Mouse (Mus musculus) gastrocnemius, postnatal 36 days (tissue): ENCODE results near the gene Lrp2. TPM values are rescaled to one million over a fixed set of nuclear protein-coding genes. Genes with fewer than 3 reads are reported as not detected.

ENCODE experiments used
- DNase-seq, 2 experiments: peaks; one replicate each; pipeline ENCODE4 v3.0.0; 2022
- intact Hi-C: fragments of 180-260 bp; cut with DNase I; formaldehyde crosslinking; loops from one replicate; pipeline ENCODE4 v1.15.1; 2025
- long read RNA-seq, 2 experiments: library from polyadenylated mRNA; stranded (forward); transcript quantifications; one replicate each; pipeline ENCODE4 v2.0.0; 2021
- total RNA-seq, 2 experiments: library from RNA; stranded (reverse); gene quantifications; 2 replicates each; pipeline ENCODE4 v1.2.3; 2021

Lrp2 gene
- total RNA-seq, result not detected
- long read RNA-seq, experiment 1, result 0 reads
- long read RNA-seq, experiment 2, result 0 reads

DNA sequence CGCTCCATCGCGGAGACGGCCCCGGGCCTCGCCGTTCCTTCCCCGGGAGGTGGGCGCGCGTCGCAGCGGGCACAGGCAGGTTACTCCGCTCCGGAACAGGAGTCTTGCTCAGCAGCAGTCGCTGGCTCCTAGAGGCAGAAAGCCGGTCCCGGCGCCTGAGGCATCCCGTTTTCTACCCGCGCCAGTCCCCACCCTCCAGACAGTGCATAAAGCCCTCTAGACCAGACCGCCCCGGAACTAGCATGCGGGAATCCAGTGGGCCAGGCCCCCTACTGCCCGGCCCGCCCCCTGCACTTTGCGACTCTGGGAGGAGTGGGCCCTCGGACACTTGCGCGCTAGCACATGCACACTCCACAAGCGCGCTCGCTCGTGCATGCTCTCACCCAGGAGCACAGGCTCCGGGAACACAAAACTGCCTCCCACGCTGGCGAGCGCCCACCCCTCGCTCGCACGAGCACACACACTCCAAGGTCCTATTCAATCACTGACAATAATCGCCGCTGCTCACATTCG, at the start of gene Lrp2:
Lrp2 (minus strand) TSS at position 180 of the 513 bp plus-strand sequence.
- intact Hi-C loops, result no loop called here
- DNase-seq, result no peak

DNA sequence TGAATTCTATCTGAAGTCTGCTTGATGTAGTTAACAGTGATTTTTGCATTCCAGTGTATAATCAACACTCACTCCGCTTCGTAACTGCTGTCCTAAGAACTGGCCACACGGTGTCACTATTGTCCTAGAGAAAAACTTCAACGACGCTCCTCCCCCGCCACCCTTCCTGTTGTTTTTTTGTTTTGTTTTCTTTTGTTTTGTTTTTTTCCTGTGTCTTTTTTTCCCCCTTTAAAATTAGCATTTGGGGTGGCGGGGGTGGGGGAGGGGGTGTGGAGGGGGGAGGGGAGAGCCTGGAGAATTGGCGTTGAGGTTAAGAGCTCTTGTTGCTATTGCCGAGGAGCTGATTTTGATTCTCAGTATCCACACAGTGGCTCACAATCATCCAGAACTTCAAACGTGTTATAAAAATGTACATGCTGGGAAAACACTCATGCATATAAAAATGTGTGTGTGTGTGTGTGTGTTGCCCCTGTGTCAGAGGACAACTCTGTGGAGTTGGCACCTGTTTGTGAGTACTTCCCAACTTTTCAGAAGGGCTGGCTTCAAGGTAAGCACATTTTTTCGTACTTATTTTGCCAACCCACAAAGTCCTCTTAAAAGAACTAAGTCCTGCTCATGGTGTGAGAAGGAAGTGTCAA, 49.3 kb upstream of the Lrp2 start:
- intact Hi-C loops, result loop anchor here (5.0 kb wide), 2 partner anchors 42 to 142 kb away; no protein-coding TSS in a partner anchor
- DNase-seq, result no peak

DNA sequence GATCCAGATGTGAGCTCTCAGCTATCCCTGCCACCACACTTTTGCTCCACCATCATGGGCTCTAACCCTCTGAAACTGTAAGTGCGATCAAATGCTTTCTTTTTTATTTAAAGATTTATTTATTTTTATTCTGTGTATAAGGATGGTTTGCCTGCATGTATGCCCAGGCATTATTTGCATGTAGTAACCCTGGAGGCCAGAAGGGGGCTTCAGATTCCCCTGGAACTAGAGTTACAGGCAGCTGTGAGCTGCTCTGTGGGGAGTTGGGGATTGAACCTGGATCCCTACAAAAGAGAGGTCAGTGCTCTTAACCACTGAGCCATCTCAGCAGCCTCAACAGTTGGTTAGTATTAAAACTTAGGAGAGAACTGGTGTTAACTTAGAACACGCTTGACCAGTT, 45.6 kb upstream of the Lrp2 start:
- intact Hi-C loops, result loop anchor here (5.0 kb wide), 1 partner anchor 156 kb away; the partner anchor contains the start of genes Ccdc173 and Phospho2
- no peak for DNase-seq

DNA sequence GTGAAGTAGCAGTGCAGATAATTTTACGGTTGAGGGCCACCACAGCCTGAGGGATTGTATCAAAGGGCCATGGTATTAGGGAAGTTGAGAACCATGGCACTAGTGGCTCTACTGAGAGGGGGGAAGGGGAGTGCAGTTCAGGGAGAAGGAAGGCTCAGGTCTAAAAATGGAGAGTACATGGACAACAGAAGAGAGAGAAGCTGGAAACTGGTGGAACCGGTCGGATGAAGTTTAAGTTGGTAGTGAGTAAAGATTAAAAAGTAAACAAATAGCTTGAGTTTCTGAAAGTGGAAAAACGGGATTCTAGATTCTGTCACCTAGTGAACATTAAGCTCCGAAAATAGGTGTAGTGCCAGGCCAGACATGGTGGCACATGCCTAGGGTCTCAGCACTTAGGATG, 44.9 kb upstream of the Lrp2 start:
- no peak for DNase-seq
- intact Hi-C loops, result loop anchor here (5.0 kb wide), 1 partner anchor 157 kb away; the partner anchor contains the start of genes Ccdc173 and Phospho2

DNA sequence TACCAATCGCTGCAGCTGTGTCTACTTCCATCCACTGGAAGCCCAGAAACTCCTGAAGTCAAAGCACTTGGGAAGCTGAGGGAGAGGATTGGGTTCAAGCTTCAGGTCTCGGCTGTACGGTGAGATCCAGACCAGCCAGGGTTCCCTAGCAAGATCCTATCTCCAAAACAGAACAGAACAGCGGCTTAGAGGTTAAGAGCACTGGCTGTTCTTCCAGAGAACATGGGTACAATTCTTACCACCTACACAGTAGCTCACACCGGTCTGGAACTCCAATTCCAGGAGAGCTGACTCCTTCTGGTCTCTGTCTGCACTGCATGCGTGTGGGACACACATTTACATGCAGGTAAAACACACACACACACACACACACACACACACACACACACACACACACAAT, 44.0 kb upstream of the Lrp2 start:
- intact Hi-C loops, result loop anchor here (5.0 kb wide), 1 partner anchor 157 kb away; the partner anchor contains the start of genes Ccdc173 and Phospho2
- DNase-seq, result no peak

DNA sequence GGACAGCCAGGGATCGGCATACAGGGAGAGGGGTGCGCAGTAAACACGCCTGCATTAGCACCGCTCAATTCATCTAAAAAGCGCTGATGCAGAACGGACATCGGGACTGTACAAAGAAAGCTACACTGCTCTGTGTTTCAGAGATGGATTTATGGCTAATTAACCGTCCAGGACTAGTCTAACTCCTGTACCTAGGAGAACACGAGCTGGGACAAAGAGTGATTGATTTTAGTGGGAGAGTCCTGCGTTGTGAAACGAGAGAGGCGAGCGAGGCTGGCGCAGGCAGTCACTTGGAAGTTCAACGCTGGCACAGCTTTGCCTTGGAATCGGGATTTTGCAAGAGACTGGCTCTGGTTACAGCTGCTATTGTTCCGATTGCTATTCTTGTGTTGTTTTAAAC, 43.4 kb upstream of the Lrp2 start:
- intact Hi-C loops, result no loop called here
- no peak for DNase-seq

DNA sequence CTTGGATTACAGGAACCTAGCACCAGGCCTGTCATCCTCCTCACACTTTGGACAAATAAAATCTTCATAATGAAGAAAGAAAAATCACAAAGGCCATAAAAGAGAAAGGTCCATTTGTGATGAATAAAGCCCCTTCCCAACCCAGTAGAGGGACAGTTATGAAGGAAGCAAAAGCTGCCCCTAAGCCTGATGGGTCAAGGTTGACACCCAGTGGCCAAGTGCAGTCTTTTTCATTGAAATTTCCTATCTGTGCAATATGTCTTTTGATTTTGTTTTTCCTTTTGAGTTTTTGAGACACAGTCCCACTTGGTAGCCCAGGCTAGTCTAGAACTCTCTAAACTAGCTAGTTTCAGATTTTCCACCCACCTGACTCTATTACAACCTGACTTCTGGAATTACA, 33.4 kb upstream of the Lrp2 start:
- intact Hi-C loops, result no loop called here
- DNase-seq, result no peak

DNA sequence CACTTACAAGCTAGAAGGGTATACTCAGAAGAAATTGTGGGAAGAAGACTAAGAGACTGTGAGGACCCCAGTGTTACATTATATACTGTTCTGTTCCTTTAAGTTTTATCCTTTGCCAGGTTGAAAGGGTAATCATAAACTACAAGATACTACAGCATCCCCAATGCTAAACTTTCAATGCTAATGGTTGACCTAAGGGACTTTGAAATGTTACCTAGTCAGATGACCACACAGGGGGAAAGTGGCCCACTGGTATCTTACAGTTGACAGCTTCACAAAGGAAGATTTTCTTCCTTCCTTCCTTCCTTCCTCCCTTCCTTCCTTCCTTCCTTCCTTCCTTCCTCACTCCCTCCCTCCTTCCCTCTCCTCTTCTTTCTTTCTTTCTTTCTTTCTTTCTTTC, 32.5 kb upstream of the Lrp2 start:
- intact Hi-C loops, result no loop called here
- no peak for DNase-seq

DNA sequence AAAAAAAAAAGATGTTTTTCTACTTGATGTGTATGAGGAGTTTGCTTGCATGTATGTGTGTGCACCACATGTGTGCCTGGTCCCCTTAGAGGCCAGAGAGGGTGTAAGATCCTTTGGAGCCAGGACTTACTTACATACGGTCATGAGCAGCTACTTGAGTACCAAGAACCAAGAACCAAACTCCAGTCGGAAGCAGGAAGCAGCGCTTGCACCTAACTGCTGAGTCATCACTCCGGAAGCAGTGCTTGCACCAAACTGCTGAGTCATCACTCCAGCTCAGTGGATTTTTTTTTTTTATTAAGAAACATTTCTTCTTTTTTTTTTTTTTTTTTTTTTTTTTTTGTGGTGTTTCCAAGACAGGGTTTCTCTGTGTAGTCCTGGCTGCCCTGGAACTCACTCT, 27.4 kb upstream of the Lrp2 start:
- DNase-seq, result no peak
- intact Hi-C loops, result no loop called here

DNA sequence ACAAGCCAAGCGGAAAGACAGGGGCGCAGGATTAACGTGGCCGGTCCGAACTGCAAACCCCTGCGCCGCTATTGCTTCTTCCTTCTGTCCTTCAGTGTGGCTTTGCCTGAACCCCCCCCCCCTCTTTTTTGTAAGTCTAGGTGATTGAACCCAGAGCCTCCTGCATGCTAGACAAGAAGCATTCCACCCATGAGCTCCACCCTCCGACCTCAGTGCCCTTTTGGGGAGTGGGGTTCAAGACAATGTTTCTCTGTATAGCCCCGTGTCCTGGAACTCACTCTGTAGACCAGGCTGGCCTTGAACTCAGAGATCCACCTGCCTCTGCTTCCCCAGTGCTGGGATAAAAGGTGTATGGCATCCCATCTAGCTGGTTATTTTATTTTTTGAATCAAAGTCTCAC, 26.9 kb upstream of the Lrp2 start:
- DNase-seq, result no peak
- intact Hi-C loops, result no loop called here

DNA sequence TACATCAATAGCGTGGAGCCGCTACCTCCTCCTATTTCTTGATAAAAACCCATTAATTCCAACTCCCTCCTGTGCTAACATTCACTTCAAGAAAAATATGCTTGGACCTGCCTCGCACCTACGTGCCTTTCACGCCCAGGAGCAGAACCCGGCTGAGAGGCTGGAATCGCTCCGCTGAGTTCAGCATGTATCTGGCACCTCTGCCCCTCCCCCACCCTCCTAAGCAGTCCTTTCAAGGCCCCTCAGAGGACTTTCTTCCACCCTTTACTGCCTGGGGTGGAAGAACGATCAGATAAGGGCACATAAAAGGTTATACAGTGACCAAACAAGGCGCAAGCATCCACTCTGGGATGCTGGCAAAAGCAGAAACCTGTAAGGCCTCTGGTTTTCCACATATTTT, 26.4 kb upstream of the Lrp2 start:
- no peak for DNase-seq

DNA sequence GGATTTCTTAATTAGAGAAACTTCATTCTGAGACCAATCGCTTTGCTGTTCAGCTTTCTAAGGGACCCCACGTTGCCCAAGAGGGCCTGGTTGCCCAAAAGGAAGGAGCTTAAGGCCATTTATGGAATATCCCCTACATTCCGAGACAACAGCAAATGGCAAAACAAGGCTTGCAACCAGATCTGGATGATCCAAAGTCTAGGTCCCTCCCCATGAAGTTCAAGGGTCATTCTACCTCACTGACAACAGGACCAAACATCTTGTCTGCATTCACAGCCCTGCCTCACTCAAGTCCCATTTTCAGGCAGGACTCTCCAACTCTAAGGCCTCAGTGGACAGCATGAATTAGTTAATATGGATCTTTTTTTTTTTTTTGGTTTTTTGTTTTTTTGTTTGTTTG, 20.8 kb upstream of the Lrp2 start:
- intact Hi-C loops, result no loop called here
- no peak for DNase-seq

More for the DNA sequence above, 26.4 kb upstream of the Lrp2 start:
- intact Hi-C loops, result no loop called here

DNA sequence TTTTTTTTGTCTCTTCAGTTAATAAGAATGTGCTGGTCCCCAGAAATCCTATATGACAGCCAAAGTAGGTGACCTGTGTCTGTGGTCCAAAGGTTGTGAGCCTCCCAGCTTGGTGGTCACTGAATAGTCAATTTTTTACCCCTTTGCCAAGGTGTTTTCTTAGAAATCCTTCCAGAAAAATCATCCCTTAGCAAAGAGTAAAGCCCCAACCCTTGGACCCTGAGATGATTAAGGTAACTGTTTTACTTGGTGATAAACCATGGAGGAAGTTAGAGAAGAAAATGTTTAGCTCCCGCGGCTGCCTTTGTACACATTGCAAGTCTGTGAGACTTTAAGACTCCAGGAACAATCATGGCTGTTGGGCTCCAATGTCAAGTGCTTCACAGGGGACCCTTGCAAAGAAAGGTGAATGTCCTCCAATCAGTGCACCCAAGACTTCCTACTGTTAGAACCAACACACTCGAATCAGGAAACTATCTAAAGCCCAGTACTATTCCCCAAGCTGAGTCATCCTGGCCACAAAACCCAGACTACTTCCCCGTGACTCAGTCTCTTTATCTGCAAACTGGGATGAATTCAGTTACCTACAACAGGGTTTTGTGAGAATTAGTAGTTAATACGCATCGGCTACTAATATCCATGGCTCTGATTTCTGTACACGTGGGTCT, 18.0 kb upstream of the Lrp2 start:
- intact Hi-C loops, result no loop called here

DNA sequence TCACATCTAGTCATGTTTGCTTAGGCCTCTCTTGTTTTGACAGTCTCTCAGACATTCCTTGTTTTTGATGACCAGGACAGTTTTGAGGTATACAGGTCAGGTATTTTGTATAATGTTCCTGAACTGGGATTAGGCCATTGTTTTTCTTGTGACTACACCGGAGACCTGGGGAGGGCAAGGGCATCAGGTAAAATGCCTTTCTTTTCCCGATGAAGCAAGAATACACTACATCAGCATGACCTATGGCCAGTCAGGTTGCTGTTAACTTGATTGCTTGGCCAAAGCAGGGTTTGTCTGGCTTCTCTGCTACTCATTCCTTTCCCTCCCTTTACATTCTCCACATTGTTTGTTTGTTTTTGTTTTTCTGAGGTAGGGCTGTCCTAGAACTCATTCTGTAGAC, 7.3 kb upstream of the Lrp2 start:
- DNase-seq, result no peak
- intact Hi-C loops, result no loop called here

More for the DNA sequence above, 18.0 kb upstream of the Lrp2 start:
- DNase-seq, result no peak

DNA sequence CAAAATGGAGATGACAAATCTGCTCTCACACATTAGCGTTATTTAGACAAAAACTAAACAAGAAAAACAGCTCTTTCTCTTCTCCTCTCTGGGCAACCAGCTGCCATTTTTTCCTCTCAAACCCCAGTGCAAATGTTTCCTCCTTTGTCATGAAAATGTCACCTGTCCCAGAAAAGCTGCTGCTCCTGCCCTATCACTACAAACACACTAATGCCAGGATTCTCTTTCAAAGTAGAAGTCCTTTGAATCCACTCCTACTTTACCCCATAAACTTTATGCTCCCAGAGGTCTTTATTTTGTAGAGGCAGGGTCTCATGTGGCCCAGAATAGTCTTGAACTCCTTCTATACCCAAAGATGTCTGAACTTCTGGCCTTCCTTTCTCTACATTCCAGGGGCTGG, 6.7 kb upstream of the Lrp2 start:
- intact Hi-C loops, result no loop called here
- no peak for DNase-seq

DNA sequence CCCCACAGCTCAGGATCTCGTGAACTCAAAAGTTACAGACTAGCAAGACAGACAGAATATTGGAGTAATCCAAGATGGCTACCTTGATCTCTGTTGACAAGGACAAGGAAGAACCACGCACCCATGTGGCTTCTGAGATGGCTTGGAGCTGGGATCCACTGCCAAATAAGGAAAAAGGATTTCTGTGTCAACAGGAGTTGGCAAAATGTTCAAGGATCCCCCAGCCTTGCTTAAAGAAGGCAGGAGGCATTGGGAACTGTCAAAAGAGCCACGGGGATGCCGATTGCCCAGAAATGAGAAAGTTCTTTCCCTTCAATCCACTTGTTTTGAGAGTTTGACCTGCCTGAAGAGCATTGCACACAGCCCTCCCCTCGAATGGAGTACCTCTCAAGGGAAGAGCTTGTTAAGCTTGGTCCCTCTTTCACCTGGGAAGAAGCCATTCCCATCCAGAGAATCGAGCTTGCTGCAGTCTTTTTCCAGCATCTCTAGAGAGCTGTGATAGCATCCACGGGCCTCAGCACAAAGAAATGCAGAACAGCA, 6.2 kb upstream of the Lrp2 start:
- intact Hi-C loops, result no loop called here
- DNase-seq, result no peak

DNA sequence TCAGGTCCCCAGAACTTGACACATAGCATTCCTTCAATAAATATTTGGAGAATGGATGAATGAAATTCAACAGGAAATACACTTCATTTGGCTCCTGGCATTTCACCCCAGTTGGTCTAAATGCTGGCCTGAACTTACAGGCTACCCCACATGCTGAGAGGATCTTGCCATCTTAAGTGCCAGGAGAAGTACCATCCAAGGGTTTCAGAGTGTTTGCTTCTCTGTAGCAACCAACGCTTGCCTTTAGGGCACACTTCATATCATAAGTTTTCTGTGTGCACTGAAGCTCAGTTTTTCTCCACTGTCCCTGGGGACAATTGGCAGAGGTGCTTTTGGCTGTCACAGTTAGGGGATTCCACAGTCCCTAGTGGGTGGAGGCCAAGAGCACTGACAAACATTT, 4.7 kb upstream of the Lrp2 start:
- intact Hi-C loops, result no loop called here
- DNase-seq, result no peak

DNA sequence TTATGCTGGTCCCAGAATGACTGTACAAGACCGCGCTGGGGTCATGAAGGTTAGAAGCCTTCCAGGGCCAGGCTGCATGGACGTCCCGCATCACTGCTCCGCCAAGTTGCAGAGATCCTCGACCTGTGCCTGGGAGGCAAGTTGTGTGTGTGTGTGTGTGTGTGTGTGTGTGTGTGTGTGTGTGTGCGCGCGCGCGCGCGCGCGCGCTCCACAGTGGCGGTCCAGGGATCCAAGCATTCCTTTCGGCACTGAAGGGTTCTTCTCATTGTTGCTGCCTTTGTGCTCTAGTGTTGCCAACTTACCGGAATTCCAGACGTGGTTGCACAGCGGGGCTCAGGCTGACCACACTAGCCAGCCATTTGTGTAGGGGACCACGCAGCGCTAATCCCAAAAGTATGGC, 2.0 kb upstream of the Lrp2 start:
- no peak for DNase-seq
- intact Hi-C loops, result no loop called here

DNA sequence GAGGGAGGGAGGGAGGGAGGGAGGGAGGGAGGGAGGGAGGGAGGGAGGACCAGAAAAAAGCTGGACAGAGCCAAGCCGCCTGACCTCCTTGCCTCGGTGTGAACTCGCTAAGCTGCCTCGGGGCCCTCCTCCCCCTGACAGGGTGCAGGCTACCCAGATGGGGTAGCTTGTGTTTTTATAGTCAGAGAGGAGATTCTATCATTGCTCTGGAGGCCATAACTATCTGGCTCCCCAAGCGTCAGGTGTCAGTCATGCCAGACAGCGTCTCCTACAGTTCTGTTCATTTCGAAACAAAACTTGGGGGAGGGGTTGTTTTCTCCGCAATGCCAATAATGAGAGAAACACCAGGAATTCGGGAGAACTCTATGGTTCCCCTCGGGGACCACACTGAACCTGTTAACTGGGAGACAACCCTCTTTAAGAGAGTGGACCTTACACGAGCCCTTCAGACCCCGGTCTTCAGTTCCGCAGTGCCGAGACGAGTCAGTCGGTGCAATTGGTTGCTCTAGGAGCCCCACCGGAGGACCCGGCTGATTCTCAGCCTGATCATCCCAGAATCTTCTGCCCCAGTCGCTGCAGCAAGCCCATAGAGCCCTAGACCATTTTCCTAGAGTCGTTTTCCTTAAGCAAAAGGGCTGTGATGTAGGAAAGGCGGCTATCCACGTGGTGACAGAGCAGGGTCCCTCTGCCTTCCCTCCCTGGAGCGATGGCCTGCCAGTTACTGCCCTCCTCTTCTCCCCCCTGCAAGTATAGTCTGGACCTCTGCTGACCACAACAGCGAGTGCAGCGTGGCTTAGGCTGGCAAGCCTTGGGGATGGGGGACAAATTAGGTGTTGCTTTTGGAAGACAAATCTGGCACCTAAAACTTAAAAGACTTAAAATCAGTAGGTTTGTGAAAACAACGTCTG, 1.2 kb upstream of the Lrp2 start:
- DNase-seq, result no peak
- intact Hi-C loops, result no loop called here

DNA sequence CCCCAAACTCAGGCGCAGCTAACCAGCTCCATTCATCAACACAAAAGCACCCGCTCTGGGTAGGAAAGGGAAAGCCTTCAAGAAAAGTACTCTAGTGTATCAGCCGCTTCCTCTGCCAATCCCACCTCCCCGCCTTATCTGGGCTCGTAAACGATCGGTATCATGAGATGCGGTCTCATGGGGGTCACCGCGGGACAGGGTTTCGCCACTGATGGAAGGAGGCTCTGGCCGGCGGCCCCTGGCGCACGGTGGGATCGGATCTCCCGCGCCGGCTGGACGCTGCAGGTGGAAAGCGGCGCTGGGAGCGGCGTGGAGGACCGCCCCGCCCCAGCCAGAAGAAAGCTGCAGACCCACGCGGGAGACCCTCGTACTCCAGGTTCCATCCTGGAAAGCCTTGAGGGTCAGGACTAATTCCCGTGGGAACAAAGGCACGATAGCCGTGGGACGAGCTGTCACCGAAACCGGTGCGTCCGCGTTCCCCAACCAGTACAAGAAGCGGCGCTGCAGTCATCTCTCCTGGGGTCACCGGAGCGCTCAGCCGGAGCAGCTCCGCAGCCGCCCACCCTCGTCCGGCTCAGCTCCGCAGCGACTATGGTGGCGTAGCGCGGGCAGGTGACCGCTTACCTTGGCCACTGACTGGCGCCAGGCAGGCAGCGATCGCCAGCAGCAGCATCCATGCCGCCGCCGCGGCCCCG, 527 bp downstream of the Lrp2 start:
- intact Hi-C loops, result no loop called here
- DNase-seq, result no peak
